Mouse (Mus musculus): ENCODE results near the gene Slc38a11. TPM values are rescaled to one million over a fixed set of nuclear protein-coding genes. Genes with fewer than 3 reads are reported as not detected.
A peak's percentile ranks its signal among the peaks of the same experiment; 100 is the strongest.

Gene Slc38a11
- polyA plus RNA-seq, 1 experiment from 2014 or later: not detected

DNA sequence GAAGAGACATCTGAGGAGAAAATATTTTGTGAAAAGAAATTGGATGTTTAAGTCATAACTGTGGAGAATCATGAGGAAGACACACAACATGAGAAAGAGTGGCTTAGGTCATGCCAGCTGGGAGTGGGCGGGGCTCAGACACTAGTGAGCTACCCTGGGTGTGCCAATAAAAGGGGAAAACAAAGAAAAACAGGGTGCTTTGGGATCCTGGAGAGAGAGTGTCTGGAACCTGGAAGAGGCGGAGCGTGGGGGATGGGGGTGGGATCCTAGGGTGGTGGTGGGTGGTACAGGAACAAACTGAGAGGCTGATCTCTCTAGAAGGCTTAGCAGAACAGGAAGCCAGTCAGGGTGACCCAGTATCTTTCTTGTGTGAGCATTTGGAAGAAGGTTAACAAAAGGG lies 23.0 kb downstream of the Slc38a11 start:
- no peak overlapping the region for H3K27ac ChIP-seq (ENCODE audit: low read length)
- no peak overlapping the region for H3K4me2 ChIP-seq (ENCODE audit: low read depth, low read length)
- no peak for ATAC-seq (ENCODE audit: low read depth)
- no peak overlapping the region for H3K9ac ChIP-seq (ENCODE audit: low read length)
- H3K36me3 ChIP-seq (ENCODE audit: control insufficient read depth, insufficient read depth, low read length): no peaks in the 10 kb centered on the region
- 72% methylated on average over 3 of the region's 3 CpGs for WGBS
- H3K4me3 ChIP-seq (ENCODE audit: low read length): no peak overlapping the region
- H3K4me1 ChIP-seq (replicated peaks; ENCODE audit: control insufficient read depth, insufficient read depth, low read length): no peaks in the 10 kb centered on the region
- H3K9me3 ChIP-seq (ENCODE audit: control insufficient read depth, low read length): no peaks in the 10 kb centered on the region
- no peaks in the 10 kb centered on the region for H3K27me3 ChIP-seq (ENCODE audit: control insufficient read depth, insufficient read depth, low read depth, low read length)

DNA sequence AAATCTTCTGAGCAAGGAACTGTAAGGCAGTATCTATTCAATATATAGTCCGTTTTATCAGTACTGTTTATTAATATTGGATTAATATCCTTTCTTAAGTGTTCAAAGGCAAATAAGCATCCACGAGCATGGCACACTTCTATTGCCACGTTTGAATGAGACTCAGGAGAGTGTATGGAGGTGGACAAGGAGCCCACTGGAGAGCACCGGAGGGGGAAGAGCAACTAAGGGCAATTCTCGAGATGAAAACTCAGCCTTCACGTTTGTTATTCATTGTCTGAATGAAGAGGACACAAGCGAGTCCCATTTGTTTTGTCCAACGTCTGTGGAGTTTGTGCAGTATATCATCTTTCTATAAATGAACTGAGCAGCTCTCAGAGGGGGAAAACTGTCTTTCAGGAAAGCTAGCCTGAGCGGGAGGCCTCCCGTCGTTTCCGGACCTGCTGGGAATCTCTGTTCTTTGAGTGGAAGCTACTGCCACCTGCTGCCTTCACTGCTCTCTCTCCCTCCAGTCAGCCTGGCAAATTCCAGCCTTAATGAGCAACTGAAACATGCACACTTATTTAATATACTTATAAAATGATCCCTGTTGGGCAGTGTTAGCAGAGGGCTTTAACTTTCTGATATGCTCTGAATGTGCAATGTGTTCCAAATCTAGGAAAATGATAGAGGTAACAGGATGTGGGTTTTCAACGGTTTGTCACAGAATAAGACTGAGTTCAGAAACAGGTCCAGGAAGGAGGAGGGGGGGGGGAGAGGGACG lies 26.3 kb downstream of the Slc38a11 start:
- WGBS: 16% methylated on average over 14 of the region's 14 CpGs
- Histone ChIP-seq H3K4me1 (replicated peaks; ENCODE audit: control insufficient read depth, insufficient read depth, low read length) (no peaks in the 10 kb centered on the region), H3K9me3 (ENCODE audit: control insufficient read depth, low read length) (no peaks in the 10 kb centered on the region), H3K27me3 (ENCODE audit: control insufficient read depth, insufficient read depth, low read depth, low read length) (no peaks in the 10 kb centered on the region), H3K9ac (ENCODE audit: low read length) (no peak overlapping the region), H3K36me3 (ENCODE audit: control insufficient read depth, insufficient read depth, low read length) (no peaks in the 10 kb centered on the region), H3K4me2 (ENCODE audit: low read depth, low read length) (no peak overlapping the region), H3K4me3 (ENCODE audit: low read length) (no peak overlapping the region), H3K27ac (ENCODE audit: low read length) (no peak overlapping the region)
- ATAC-seq (ENCODE audit: low read depth): peak; percentile 57; the same call in 1 of the 2 replicates

DNA sequence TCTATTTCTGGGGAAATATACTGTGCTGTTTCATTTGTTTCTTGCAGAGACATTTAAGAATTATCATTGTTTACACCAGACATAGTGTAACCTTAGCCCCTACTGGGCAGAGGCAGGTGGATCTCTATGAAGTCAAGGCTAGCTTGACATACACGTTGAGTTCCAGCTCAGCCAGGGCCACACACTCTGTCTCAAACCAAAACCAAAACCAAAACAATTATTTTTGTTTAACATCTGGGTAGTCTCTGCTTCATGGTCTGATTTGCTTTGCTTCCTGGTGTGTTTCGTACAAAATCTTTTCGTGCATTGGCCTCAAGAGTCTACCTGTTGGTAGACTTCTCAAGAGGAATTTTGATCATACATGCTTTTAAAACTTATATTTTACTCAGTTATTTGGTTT lies 27.2 kb downstream of the Slc38a11 start:
- no peaks in the 10 kb centered on the region for H3K36me3 ChIP-seq (ENCODE audit: control insufficient read depth, insufficient read depth, low read length)
- H3K4me2 ChIP-seq (ENCODE audit: low read depth, low read length): no peak overlapping the region
- ATAC-seq (ENCODE audit: low read depth): no peak
- no peaks in the 10 kb centered on the region for H3K4me1 ChIP-seq (replicated peaks; ENCODE audit: control insufficient read depth, insufficient read depth, low read length)
- H3K9me3 ChIP-seq (ENCODE audit: control insufficient read depth, low read length): no peaks in the 10 kb centered on the region
- WGBS: 80% methylated on average over 3 of the region's 3 CpGs
- H3K4me3 ChIP-seq (ENCODE audit: low read length): no peak overlapping the region
- no peaks in the 10 kb centered on the region for H3K27me3 ChIP-seq (ENCODE audit: control insufficient read depth, insufficient read depth, low read depth, low read length)
- no peak overlapping the region for H3K27ac ChIP-seq (ENCODE audit: low read length)
- H3K9ac ChIP-seq (ENCODE audit: low read length): no peak overlapping the region

DNA sequence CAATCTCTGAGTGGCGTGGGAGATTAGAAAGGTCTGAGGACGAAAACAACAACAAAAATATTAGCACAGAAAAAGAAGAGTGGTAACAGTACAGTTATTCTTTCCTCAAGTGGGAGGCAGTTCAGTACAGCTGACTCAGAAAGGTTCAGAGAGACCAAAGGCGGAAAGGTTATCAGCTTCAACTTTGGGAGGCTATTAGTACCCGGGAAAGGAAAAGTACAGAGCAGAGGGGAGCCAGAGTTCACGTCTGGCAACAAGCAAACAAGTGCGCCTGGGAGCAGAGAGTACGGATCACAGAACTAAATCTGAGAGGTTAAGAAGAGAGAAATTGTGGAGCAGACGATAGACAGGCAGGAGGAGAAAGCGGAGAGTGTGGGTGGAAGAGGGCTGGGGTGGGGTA lies 29.7 kb downstream of the Slc38a11 start:
- Histone ChIP-seq H3K36me3 (ENCODE audit: control insufficient read depth, insufficient read depth, low read length) (no peaks in the 10 kb centered on the region), H3K4me2 (ENCODE audit: low read depth, low read length) (no peak overlapping the region), H3K4me1 (replicated peaks; ENCODE audit: control insufficient read depth, insufficient read depth, low read length) (no peaks in the 10 kb centered on the region), H3K27me3 (ENCODE audit: control insufficient read depth, insufficient read depth, low read depth, low read length) (no peaks in the 10 kb centered on the region), H3K27ac (ENCODE audit: low read length) (no peak overlapping the region), H3K4me3 (ENCODE audit: low read length) (no peak overlapping the region), H3K9ac (ENCODE audit: low read length) (no peak overlapping the region), H3K9me3 (ENCODE audit: control insufficient read depth, low read length) (no peaks in the 10 kb centered on the region)
- no peak for ATAC-seq (ENCODE audit: low read depth)
- WGBS: 45% methylated on average over 9 of the region's 9 CpGs

DNA sequence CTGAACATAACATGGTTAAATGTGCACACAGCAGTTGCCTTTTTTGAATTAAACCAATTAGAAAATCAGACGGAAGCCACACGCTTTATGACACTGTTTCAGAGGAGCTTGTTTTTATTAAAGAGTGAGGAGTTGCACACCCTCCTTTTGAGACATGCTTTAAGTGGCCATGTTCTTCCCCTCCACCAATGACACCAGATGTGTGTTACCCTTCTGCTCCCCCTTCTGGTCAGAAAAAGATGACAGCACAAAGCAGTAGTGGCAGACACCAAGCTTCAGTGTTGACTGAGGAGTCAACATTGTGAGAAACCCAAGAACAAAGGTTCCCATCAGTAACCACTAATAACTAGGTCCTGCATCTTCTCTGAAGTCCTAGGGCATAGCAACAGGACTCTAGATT lies 32.5 kb downstream of the Slc38a11 start:
- Histone ChIP-seq H3K4me3 (ENCODE audit: low read length) (no peak overlapping the region), H3K36me3 (ENCODE audit: control insufficient read depth, insufficient read depth, low read length) (no peaks in the 10 kb centered on the region), H3K9me3 (ENCODE audit: control insufficient read depth, low read length) (no peaks in the 10 kb centered on the region), H3K4me1 (replicated peaks; ENCODE audit: control insufficient read depth, insufficient read depth, low read length) (no peaks in the 10 kb centered on the region), H3K9ac (ENCODE audit: low read length) (no peak overlapping the region), H3K4me2 (ENCODE audit: low read depth, low read length) (no peak overlapping the region), H3K27me3 (ENCODE audit: control insufficient read depth, insufficient read depth, low read depth, low read length) (no peaks in the 10 kb centered on the region), H3K27ac (ENCODE audit: low read length) (no peak overlapping the region)
- peak; percentile 36; the same call in 1 of the 2 replicates for ATAC-seq (ENCODE audit: low read depth)
- 67% methylated on average over 2 of the region's 2 CpGs for WGBS

DNA sequence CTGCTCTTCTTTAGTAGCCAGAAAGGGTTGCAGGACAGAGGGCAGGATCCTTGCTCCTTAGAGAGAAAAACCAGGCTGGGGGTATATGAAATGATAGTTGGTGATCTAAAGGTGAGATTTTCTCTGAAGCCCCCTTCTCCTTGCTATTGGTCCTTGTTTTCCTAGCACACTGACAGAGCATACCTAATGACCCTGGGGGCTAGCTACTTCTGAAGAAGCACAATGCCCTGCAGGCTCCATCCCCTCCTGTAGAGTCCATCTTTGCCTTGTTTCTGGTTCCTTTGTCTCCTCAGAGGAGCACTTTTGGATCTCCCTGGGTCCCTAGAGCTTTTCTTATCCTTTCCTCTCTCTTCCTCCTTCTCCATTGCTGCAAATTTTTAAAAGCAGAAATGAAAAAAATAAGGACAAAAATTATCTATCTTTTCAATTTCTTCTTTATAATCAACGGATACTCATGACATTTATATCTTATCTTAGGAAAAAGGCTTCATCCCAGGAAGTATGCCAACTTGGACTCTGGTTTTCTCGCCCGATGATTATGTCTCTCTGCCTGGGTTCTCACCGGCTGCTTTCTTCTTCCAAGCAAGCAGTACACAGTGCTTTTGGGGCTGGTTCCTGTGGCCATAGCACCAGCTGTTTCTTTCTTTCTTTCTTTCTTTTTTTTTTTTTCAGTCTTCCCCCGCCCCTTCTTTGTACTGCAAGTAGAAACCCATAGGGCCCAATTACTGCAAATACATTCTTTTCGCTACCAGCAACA lies 41.7 kb downstream of the Slc38a11 start:
- ATAC-seq (ENCODE audit: low read depth): no peak
- Histone ChIP-seq H3K27ac (ENCODE audit: low read length) (no peak overlapping the region), H3K27me3 (ENCODE audit: control insufficient read depth, insufficient read depth, low read depth, low read length) (no peaks in the 10 kb centered on the region), H3K4me3 (ENCODE audit: low read length) (no peak overlapping the region), H3K9ac (ENCODE audit: low read length) (no peak overlapping the region), H3K4me2 (ENCODE audit: low read depth, low read length) (no peak overlapping the region), H3K9me3 (ENCODE audit: control insufficient read depth, low read length) (no peaks in the 10 kb centered on the region), H3K4me1 (replicated peaks; ENCODE audit: control insufficient read depth, insufficient read depth, low read length) (no peaks in the 10 kb centered on the region), H3K36me3 (ENCODE audit: control insufficient read depth, insufficient read depth, low read length) (no peaks in the 10 kb centered on the region)
- 72% methylated on average over 6 of the region's 6 CpGs for WGBS

DNA sequence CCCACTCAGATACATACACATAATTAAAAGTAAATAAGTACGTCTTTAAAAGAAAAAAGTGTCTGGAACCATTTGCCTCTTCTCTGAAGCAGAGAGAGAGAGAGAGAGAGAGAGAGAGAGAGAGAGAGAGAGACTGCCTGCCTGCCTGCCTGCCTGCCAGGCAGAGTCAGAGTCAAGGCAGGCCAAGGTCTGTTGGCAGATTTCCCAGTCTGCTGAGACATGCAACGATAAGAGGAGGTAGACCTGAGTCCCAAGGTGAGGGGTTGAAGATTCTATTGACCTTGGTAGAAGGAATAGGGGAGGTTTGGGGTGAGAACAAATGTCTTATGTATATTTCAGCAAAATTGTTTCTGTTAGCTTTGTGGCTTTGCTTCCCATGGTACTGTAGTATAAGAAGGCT lies 42.9 kb downstream of the Slc38a11 start:
- Histone ChIP-seq H3K4me3 (ENCODE audit: low read length) (no peak overlapping the region), H3K27ac (ENCODE audit: low read length) (no peak overlapping the region), H3K27me3 (ENCODE audit: control insufficient read depth, insufficient read depth, low read depth, low read length) (no peaks in the 10 kb centered on the region), H3K9ac (ENCODE audit: low read length) (no peak overlapping the region), H3K9me3 (ENCODE audit: control insufficient read depth, low read length) (no peaks in the 10 kb centered on the region), H3K4me2 (ENCODE audit: low read depth, low read length) (no peak overlapping the region), H3K36me3 (ENCODE audit: control insufficient read depth, insufficient read depth, low read length) (no peaks in the 10 kb centered on the region), H3K4me1 (replicated peaks; ENCODE audit: control insufficient read depth, insufficient read depth, low read length) (no peaks in the 10 kb centered on the region)
- no peak for ATAC-seq (ENCODE audit: low read depth)
- WGBS: 27% methylated on average over 2 of the region's 2 CpGs

DNA sequence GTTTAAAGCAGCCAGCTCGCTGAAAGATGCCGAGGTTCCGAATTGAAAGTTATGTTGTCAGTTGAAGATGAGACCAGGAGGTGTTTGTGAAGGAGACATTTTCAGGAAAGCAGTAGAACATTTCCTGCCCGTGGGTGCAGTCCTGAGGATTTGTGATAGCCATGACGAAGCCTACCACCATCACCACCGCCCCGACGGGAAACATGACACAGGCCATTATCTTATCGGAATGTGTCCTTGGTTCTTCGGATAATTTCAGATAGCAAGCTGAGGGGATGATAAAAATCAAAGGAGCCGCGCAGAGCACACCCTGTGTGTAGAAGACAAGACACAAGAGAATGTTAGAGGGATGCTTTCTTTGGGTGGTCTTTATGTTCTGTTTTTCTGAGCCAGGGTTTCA lies 47.1 kb downstream of the Slc38a11 start:
- no peak overlapping the region for H3K4me2 ChIP-seq (ENCODE audit: low read depth, low read length)
- 66% methylated on average over 12 of the region's 12 CpGs for WGBS
- no peaks in the 10 kb centered on the region for H3K9me3 ChIP-seq (ENCODE audit: control insufficient read depth, low read length)
- no peaks in the 10 kb centered on the region for H3K27me3 ChIP-seq (ENCODE audit: control insufficient read depth, insufficient read depth, low read depth, low read length)
- no peak overlapping the region for H3K4me3 ChIP-seq (ENCODE audit: low read length)
- ATAC-seq (ENCODE audit: low read depth): no peak
- no peaks in the 10 kb centered on the region for H3K4me1 ChIP-seq (replicated peaks; ENCODE audit: control insufficient read depth, insufficient read depth, low read length)
- H3K9ac ChIP-seq (ENCODE audit: low read length): no peak overlapping the region
- no peak overlapping the region for H3K27ac ChIP-seq (ENCODE audit: low read length)
- no peaks in the 10 kb centered on the region for H3K36me3 ChIP-seq (ENCODE audit: control insufficient read depth, insufficient read depth, low read length)

DNA sequence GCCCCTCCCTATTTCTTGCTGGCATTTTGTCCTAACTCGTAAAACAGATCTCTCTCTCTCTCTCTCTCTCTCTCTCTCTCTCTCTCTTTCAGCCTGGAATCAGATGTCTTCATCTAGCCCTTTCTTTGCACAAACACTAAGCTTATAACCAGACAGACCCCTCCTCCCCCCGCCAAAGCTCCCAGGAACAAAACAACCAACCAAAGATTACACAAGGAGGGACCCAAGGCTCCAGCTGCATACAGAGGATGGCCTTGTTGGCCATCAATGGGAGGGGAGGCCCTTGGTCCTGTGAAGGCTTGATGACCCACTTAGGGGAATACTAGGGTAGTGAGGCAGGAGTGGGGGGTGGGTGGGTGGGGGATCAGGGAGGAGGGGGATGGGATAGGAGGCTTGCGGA lies 52.6 kb downstream of the Slc38a11 start:
- 74% methylated on average over 3 of the region's 3 CpGs for WGBS
- Histone ChIP-seq H3K4me2 (ENCODE audit: low read depth, low read length) (no peak overlapping the region), H3K27ac (ENCODE audit: low read length) (no peak overlapping the region), H3K27me3 (ENCODE audit: control insufficient read depth, insufficient read depth, low read depth, low read length) (no peaks in the 10 kb centered on the region), H3K9me3 (ENCODE audit: control insufficient read depth, low read length) (no peaks in the 10 kb centered on the region), H3K4me3 (ENCODE audit: low read length) (no peak overlapping the region), H3K36me3 (ENCODE audit: control insufficient read depth, insufficient read depth, low read length) (no peaks in the 10 kb centered on the region), H3K4me1 (replicated peaks; ENCODE audit: control insufficient read depth, insufficient read depth, low read length) (no peaks in the 10 kb centered on the region), H3K9ac (ENCODE audit: low read length) (no peak overlapping the region)
- ATAC-seq (ENCODE audit: low read depth): no peak

All from lung, embryonic 16.5 days (tissue).